Mouse (Mus musculus) limb, embryonic 11.5 days (tissue): ENCODE measurements around the gene Gm10491. TPM values are rescaled to one million over a fixed set of nuclear protein-coding genes. Genes with fewer than 3 reads are reported as not detected.

ENCODE experiments used
- ATAC-seq: fragments of 200-750 bp; cut with Nextera tagmentation; 2 replicates; pipeline ENCODE4 v1.8.0; 2017; ENCODE audit warnings: low read depth; ENCODE audit not compliant: insufficient number of reproducible peaks, low FRiP score, low TSS enrichment
- DNase-seq: peaks from one replicate; pipeline ENCODE4 v3.0.0-alpha.2; 2015; ENCODE audit warnings: low spot score
- H3K27ac ChIP-seq: fragments of 300-500 bp; sonication (generic); replicated peaks from 2 replicates; pipeline ENCODE4 v1.5.1; 2014; ENCODE audit warnings: low read depth, mild to moderate bottlenecking, low read length
- H3K27me3 ChIP-seq: fragments of 300-500 bp; sonication (generic); 2 replicates; pipeline ENCODE4 v1.6.1; 2014; ENCODE audit warnings: mild to moderate bottlenecking, low read length, mixed read lengths; ENCODE audit not compliant: control insufficient read depth, insufficient read depth
- H3K36me3 ChIP-seq: fragments of 300-500 bp; sonication (generic); 2 replicates; pipeline ENCODE4 v1.6.1; 2014; ENCODE audit warnings: mild to moderate bottlenecking, low read length, moderate library complexity, mixed read lengths; ENCODE audit not compliant: control insufficient read depth, insufficient read depth
- H3K4me1 ChIP-seq: fragments of 300-500 bp; sonication (generic); 2 replicates; pipeline ENCODE4 v1.6.1; 2014; ENCODE audit warnings: low read length, mixed read lengths; ENCODE audit not compliant: control insufficient read depth, insufficient read depth
- H3K4me2 ChIP-seq: fragments of 300-500 bp; sonication (generic); 2 replicates; pipeline ENCODE4 v1.6.1; 2014; ENCODE audit warnings: low read depth, mild to moderate bottlenecking, moderate library complexity; ENCODE audit not compliant: severe bottlenecking
- H3K4me3 ChIP-seq: fragments of 300-500 bp; sonication (generic); 2 replicates; pipeline ENCODE4 v1.5.1; 2014; ENCODE audit warnings: low read depth, low read length
- H3K9ac ChIP-seq: fragments of 300-500 bp; sonication (generic); 2 replicates; pipeline ENCODE4 v1.6.1; 2014; ENCODE audit warnings: mild to moderate bottlenecking, low read length
- H3K9me3 ChIP-seq: fragments of 300-500 bp; sonication (generic); 2 replicates; pipeline ENCODE4 v1.6.1; 2016; ENCODE audit warnings: low read length; ENCODE audit not compliant: control insufficient read depth
- WGBS: fragments of 180-500 bp; shearing (Covaris S2); extraction: QIAGEN DNeasy Blood & Tissue Kit; methylation state at CpG from one replicate; pipeline ENCODE4 v1.1.7; 2014; 5-methylcytosine and 5-hydroxymethylcytosine counted together
- polyA plus RNA-seq: library from polyadenylated mRNA; unstranded; fragments of >200 nt; fragmentation: Nextera tagmentation; extraction: Ambion mirVana; gene quantifications from 2 replicates; pipeline ENCODE4 v1.2.1, GENCODE M21; 2014

The Gm10491 gene
- polyA plus RNA-seq, 1 experiment from 2014 or later, result not detected

DNA sequence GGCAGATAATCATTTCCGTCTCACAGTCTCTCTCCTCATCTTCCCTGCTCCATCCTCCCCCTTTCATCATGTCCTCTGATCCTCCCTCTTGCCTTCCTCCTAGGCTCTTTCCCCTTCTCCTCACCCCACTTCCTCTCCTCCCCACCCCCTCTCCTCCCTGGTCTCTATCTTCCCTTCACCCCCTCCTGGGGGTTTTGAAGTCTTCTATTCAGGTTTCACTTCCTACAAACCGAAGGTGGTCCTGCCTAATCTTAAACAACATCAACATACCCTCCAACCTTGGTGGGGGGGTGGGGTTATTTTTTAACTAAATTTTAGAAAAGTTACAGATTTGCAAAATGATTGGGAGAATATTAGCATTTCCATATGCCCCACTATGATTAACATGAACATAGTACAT, 39.1 kb downstream of the Gm10491 start:
- H3K4me3 ChIP-seq, result no peak overlapping the region
- H3K4me1 ChIP-seq, result no peaks in the 10 kb centered on the region
- no peaks in the 10 kb centered on the region for H3K9me3 ChIP-seq
- H3K27me3 ChIP-seq, result no peaks in the 10 kb centered on the region
- no peaks in the 10 kb centered on the region for H3K36me3 ChIP-seq
- ATAC-seq (no peak), DNase-seq (no peak)
- H3K9ac ChIP-seq, result no peak overlapping the region
- 73% methylated on average over 2 of the region's 2 CpGs for WGBS
- H3K27ac ChIP-seq, result no peak overlapping the region
- H3K4me2 ChIP-seq, result no peak overlapping the region

DNA sequence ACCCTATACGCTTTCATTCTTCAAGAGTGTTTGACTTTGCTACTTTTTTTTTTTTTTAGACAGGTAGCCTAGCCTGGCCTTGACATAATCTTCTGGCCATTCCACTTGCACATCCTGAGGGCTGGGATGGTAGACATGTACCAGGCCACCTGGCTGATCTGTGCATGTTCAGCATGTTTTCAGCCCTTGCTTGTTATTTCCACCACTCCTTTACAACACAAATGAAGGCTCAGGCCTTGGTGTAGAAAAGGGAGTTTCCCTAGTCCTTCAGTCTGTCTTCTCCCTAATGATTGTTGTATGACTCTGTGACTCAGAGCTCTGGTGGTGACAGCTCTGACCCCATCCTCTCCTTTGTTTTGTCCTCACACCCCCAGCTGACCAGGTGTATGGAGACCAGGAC, 40.5 kb downstream of the Gm10491 start:
- no peak for DNase-seq
- Histone ChIP-seq H3K9me3 (no peaks in the 10 kb centered on the region), H3K27me3 (no peaks in the 10 kb centered on the region), H3K36me3 (no peaks in the 10 kb centered on the region), H3K4me3 (no peak overlapping the region), H3K27ac (no peak overlapping the region), H3K4me1 (no peaks in the 10 kb centered on the region), H3K4me2 (no peak overlapping the region), H3K9ac (no peak overlapping the region)
- ATAC-seq, result no peak
- WGBS, result 100% methylated on average over 1 of the region's 1 CpGs

DNA sequence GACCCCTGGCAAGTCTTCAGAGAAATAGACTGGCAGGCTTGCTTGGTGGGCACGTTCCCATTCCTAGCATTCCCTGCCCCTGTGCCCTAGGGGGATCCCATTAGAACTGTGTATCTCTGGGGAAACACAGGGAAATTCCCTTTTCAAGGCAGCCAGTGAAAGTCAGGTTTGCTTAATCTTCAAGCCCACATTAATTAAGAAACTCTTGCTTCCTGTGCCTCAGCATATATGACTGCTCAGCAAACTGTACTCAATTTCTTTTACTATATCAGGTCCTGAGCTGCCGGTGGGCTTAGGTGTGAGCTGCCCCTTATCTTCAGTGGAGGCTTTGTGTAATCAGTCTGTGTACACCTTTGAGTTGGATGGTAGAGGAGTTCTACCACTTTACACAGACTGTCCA, 41.8 kb downstream of the Gm10491 start:
- Histone ChIP-seq H3K4me2 (no peak overlapping the region), H3K27ac (no peak overlapping the region), H3K27me3 (no peaks in the 10 kb centered on the region), H3K36me3 (no peaks in the 10 kb centered on the region), H3K4me1 (no peaks in the 10 kb centered on the region), H3K9ac (no peak overlapping the region), H3K9me3 (no peaks in the 10 kb centered on the region), H3K4me3 (no peak overlapping the region)
- WGBS, result 71% methylated on average over 2 of the region's 2 CpGs
- DNase-seq (no peak), ATAC-seq (no peak)

DNA sequence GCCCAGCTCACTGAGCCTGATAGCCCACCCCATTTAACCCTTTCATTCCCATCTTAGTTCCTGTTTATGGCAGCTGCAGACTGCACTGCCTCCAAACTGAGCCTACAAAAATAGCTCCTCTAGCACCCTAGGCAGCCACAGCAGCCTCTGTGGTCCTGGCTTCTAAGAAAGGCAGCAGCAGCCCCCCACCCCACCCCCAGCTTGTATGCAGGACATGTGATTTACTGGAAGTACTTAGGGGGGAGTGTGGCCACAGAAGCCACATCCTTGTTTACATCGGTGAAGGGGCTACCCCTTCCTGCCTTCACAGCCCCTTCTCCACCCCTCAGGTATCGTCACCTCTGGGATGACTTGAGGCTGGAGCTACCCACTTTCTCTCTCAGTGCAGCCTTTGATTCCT, 42.3 kb downstream of the Gm10491 start:
- Histone ChIP-seq H3K4me1 (no peaks in the 10 kb centered on the region), H3K4me3 (no peak overlapping the region), H3K4me2 (no peak overlapping the region), H3K27ac (no peak overlapping the region), H3K36me3 (no peaks in the 10 kb centered on the region), H3K9me3 (no peaks in the 10 kb centered on the region), H3K27me3 (no peaks in the 10 kb centered on the region), H3K9ac (no peak overlapping the region)
- DNase-seq, result no peak
- 70% methylated on average over 2 of the region's 2 CpGs for WGBS
- ATAC-seq, result no peak

DNA sequence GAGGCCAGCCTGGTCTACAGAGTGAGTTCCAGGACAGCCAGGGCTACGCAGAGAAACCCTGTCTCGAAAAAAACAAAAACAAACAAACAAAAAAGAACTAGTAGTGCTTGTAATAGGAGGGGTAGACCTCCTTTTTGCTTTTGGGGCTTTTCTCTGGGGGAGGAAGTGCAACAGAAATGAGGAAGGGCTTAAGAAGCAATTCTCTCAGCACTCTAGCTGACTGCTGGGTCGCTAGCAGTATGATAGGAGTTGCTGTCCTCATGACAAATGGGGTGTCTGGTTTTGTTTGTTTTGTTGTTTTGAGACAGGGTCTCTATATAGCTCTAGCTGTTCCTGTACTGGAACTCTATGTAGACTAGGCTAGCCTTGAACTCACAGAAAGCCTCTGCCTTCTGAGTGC, 43.1 kb downstream of the Gm10491 start:
- H3K4me3 ChIP-seq, result no peak overlapping the region
- H3K36me3 ChIP-seq, result no peaks in the 10 kb centered on the region
- H3K9ac ChIP-seq, result no peak overlapping the region
- 86% methylated on average over 3 of the region's 3 CpGs for WGBS
- H3K27ac ChIP-seq, result no peak overlapping the region
- DNase-seq (no peak), ATAC-seq (no peak)
- H3K4me1 ChIP-seq, result no peaks in the 10 kb centered on the region
- no peaks in the 10 kb centered on the region for H3K9me3 ChIP-seq
- H3K27me3 ChIP-seq, result no peaks in the 10 kb centered on the region
- H3K4me2 ChIP-seq, result no peak overlapping the region

DNA sequence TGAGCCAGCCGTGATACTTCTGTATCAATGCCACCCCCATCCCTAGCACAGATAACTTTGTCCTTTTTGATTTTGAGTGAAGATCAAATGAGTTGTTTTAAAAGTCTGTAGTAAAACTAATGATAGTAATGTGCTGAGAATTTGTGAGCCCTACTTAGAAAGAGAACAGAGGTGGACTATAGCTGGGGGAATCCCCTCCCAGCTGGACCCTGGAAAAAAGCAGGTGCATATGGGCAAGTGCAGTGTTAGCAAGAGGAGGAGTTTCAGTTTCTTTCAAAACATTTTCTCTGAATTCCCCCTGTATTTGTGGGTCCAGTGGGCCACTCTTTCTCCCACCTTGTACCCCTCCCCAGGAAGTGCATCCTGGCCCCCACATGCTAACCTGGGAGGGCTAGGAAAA, 44.5 kb downstream of the Gm10491 start:
- 79% methylated on average over 1 of the region's 1 CpGs for WGBS
- no peak for ATAC-seq
- H3K36me3 ChIP-seq, result no peaks in the 10 kb centered on the region
- H3K9me3 ChIP-seq, result no peaks in the 10 kb centered on the region
- no peak overlapping the region for H3K27ac ChIP-seq
- no peak overlapping the region for H3K4me3 ChIP-seq
- no peaks in the 10 kb centered on the region for H3K27me3 ChIP-seq
- no peak overlapping the region for H3K9ac ChIP-seq
- DNase-seq, result no peak
- no peak overlapping the region for H3K4me2 ChIP-seq
- no peaks in the 10 kb centered on the region for H3K4me1 ChIP-seq

DNA sequence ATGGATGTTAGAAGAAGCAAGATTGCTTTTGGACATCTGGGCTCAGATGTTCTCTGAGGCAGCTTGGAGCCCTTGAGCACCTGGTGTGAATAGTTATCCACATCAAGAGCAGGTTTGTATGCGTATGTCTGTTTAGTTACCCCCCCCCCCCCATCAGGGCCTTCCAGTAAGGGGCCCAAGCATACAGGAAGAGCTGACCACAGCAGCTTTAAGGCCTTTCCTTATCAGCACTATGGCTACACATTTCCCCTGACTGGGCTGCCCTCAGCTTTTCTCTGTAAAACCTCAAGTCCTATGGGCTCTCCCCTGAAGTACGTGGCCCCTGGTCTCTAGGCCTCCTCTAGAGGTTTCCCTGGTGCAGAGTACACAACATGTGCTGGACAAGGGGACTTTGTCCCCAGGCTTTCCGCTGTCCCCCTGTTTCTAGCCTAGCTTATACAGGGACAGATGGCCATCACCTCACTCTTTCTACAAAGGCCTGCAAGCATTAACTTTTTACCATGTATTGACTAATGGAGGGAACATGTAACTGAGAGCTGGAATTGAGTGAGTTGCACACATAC, 48.4 kb downstream of the Gm10491 start:
- 83% methylated on average over 3 of the region's 3 CpGs for WGBS
- no peaks in the 10 kb centered on the region for H3K9me3 ChIP-seq
- H3K4me2 ChIP-seq, result no peak overlapping the region
- no peak for ATAC-seq
- no peak overlapping the region for H3K27ac ChIP-seq
- no peak for DNase-seq
- H3K4me1 ChIP-seq, result no peaks in the 10 kb centered on the region
- H3K27me3 ChIP-seq, result no peaks in the 10 kb centered on the region
- no peak overlapping the region for H3K9ac ChIP-seq
- H3K36me3 ChIP-seq, result no peaks in the 10 kb centered on the region
- H3K4me3 ChIP-seq, result no peak overlapping the region

Other genes with a start within 250 kb of the Gm10491 start
- 78.1 and 81.0 TPM in 2 replicates for gene Plp2, start 236.4 kb downstream of the Gm10491 start, polyA plus RNA-seq
- gene Magix, start 226.6 kb downstream of the Gm10491 start, polyA plus RNA-seq, result 0.21 TPM in 1 of 2 replicates, not detected in the other
- gene Gpkow, start 210.7 kb downstream of the Gm10491 start, polyA plus RNA-seq, result 40.9 and 43.4 TPM in 2 replicates
- 16.7 and 20.6 TPM in 2 replicates for gene Wdr45, start 193.5 kb downstream of the Gm10491 start, polyA plus RNA-seq
- not detected in 2 replicates for gene Gm45208, start 185.6 kb downstream of the Gm10491 start, polyA plus RNA-seq
- 85.7 and 99.5 TPM in 2 replicates for gene Praf2, start 179.4 kb downstream of the Gm10491 start, polyA plus RNA-seq
- gene Ccdc120, start 156.9 kb downstream of the Gm10491 start, polyA plus RNA-seq, result 21.4 and 22.8 TPM in 2 replicates
- 17.7 and 20.6 TPM in 2 replicates for gene Tfe3, start 145.3 kb downstream of the Gm10491 start, polyA plus RNA-seq
- 34.4 and 41.7 TPM in 2 replicates for gene Gripap1, start 118.1 kb downstream of the Gm10491 start, polyA plus RNA-seq
- 0.97 and 1.5 TPM in 2 replicates for gene Kcnd1, start 85.5 kb downstream of the Gm10491 start, polyA plus RNA-seq
- gene Otud5, start 66.5 kb downstream of the Gm10491 start, polyA plus RNA-seq, result 34.5 and 34.7 TPM in 2 replicates
- 5.2 and 5.4 TPM in 2 replicates for gene Pim2, start 29.6 kb downstream of the Gm10491 start, polyA plus RNA-seq
- 9.4 and 11.4 TPM in 2 replicates for gene Slc35a2, start 23.8 kb downstream of the Gm10491 start, polyA plus RNA-seq
- 137 and 151 TPM in 2 replicates for gene Pqbp1, start 8.6 kb downstream of the Gm10491 start, polyA plus RNA-seq
- 185 and 195 TPM in 2 replicates for gene Timm17b, start 8.5 kb downstream of the Gm10491 start, polyA plus RNA-seq
- not detected in 2 replicates for gene Gm10490, start 1.7 kb upstream of the Gm10491 start, polyA plus RNA-seq
- gene Pcsk1n, start 12.0 kb upstream of the Gm10491 start, polyA plus RNA-seq, result 0.20 and 0.25 TPM in 2 replicates
- not detected in 2 replicates for gene Eras, start 20.8 kb upstream of the Gm10491 start, polyA plus RNA-seq
- gene Hdac6, start 40.1 kb upstream of the Gm10491 start, polyA plus RNA-seq, result 42.7 and 43.6 TPM in 2 replicates
- 2.7 and 3.4 TPM in 2 replicates for gene Gata1, start 70.2 kb upstream of the Gm10491 start, polyA plus RNA-seq
- not detected in 2 replicates for gene Glod5, start 110.7 kb upstream of the Gm10491 start, polyA plus RNA-seq
- 95.7 and 102 TPM in 2 replicates for gene Suv39h1, start 166.9 kb upstream of the Gm10491 start, polyA plus RNA-seq
- 0.27 and 0.44 TPM in 2 replicates for gene Was, start 182.7 kb upstream of the Gm10491 start, polyA plus RNA-seq
- gene Wdr13, start 225.1 kb upstream of the Gm10491 start, polyA plus RNA-seq, result 12.4 and 15.6 TPM in 2 replicates
- 538 and 539 TPM in 2 replicates for gene Rbm3, start 238.0 kb upstream of the Gm10491 start, polyA plus RNA-seq